Mouse (Mus musculus): ENCODE measurements at regions not wholly inside any gene's neighbourhood (a gene's known extent, or its start where the extent isn't known, plus 50 kb on each side); places are given as distances from the start of the nearest gene placed in this dataset.

DNA sequence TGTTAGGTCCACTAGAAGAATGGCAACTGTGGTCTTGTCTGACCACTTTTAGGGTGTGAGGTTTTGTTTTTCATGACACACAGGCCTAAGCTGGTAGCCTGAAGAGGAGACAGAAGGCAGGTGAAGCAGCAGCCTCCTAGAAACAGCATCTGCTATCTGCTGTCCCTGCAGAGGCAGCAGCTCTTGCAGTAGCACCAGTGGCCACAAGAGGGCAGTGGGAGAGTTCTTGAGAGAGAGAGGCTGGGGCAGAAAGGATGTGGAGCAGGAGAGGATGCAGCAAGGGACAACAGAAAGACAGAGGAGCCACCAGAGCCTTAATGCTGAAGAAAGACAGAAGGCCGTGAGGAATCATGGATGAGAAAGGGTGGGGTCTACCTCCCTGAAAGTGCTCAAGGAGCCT is 88.1 kb upstream of the Usp51 start:
- ATAC-seq (ENCODE audit: insufficient number of reproducible peaks, low FRiP score, low TSS enrichment, low read depth) = no peak
- no peaks in the 10 kb centered on the region for H3K9me3 ChIP-seq (ENCODE audit: control insufficient read depth, low read length)
- WGBS = 50% methylated on average over 1 of the region's 1 CpGs

DNA sequence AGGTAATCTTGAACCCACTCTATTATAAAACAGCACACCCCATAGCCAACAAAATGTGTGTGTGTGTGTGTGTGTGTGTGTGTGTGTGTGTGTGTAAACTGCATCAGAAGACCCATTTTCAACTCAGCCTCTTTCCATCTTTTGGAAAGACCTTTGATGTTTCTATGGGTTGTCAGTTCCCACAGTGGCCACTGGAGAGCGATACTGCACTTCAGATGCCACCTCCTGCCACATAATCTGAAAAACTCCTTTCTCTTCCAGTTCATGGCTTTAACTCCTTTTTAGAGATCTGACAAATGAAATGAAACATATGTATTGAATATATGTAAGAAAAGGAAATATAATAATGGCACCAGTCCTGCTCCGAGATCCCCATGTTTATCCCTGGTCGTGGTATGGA is 79.3 kb upstream of the Usp51 start:
- DNase-seq (ENCODE audit: low spot score) = peak; percentile 25
- ATAC-seq (ENCODE audit: insufficient number of reproducible peaks, low FRiP score, low TSS enrichment, low read depth) = no peak
- no peaks in the 10 kb centered on the region for H3K36me3 ChIP-seq (ENCODE audit: control insufficient read depth, insufficient read depth, low read length)
- 55% methylated on average over 3 of the region's 3 CpGs for WGBS
- H3K27me3 ChIP-seq (ENCODE audit: control insufficient read depth, insufficient read depth, low read length) = no peaks in the 10 kb centered on the region
- no peaks in the 10 kb centered on the region for H3K9me3 ChIP-seq (ENCODE audit: control insufficient read depth, low read length)
- no peak overlapping the region for H3K4me3 ChIP-seq (ENCODE audit: low read depth, low read length)
- no peak overlapping the region for H3K9ac ChIP-seq (ENCODE audit: low read length)
- H3K4me1 ChIP-seq (ENCODE audit: control insufficient read depth, insufficient read depth, low read length) = no peaks in the 10 kb centered on the region
- H3K4me2 ChIP-seq (ENCODE audit: low read depth, severe bottlenecking) = no peak overlapping the region
- H3K27ac ChIP-seq (replicated peaks; ENCODE audit: low read depth, low read length) = no peak overlapping the region

More for the DNA sequence above, 88.1 kb upstream of the Usp51 start:
- Histone ChIP-seq H3K27ac (replicated peaks; ENCODE audit: low read depth, low read length) (no peak overlapping the region), H3K27me3 (ENCODE audit: control insufficient read depth, insufficient read depth, low read length) (no peaks in the 10 kb centered on the region), H3K9ac (ENCODE audit: low read length) (no peak overlapping the region), H3K4me3 (ENCODE audit: low read depth, low read length) (no peak overlapping the region), H3K4me2 (ENCODE audit: low read depth, severe bottlenecking) (no peak overlapping the region), H3K4me1 (ENCODE audit: control insufficient read depth, insufficient read depth, low read length) (no peaks in the 10 kb centered on the region), H3K36me3 (ENCODE audit: control insufficient read depth, insufficient read depth, low read length) (no peaks in the 10 kb centered on the region)
- DNase-seq (ENCODE audit: low spot score) = peak; percentile 77

DNA sequence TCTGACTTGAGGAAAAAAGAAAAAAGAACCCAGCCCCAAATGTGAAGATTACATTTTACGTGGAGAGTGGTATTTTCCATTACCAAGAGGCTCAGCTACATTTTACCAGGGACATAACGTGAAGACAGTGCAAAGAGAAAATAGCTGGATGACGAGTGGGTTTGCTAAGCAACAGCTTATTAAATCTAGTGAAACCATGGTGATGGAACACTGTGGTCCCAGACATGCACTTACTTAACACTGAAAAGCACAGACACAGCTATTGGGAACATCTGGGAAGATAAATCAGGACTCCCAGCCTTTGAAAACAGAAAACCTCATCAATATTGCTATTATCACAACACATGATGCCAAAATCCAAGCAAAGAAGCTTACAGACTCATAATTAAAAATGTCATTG is 60.1 kb upstream of the Usp51 start:
- no peaks in the 10 kb centered on the region for H3K9me3 ChIP-seq (ENCODE audit: control insufficient read depth, low read length)
- WGBS = 66% methylated on average over 3 of the region's 3 CpGs
- no peak overlapping the region for H3K27ac ChIP-seq (replicated peaks; ENCODE audit: low read depth, low read length)
- no peaks in the 10 kb centered on the region for H3K27me3 ChIP-seq (ENCODE audit: control insufficient read depth, insufficient read depth, low read length)
- no peaks in the 10 kb centered on the region for H3K36me3 ChIP-seq (ENCODE audit: control insufficient read depth, insufficient read depth, low read length)
- no peak overlapping the region for H3K4me2 ChIP-seq (ENCODE audit: low read depth, severe bottlenecking)
- H3K9ac ChIP-seq (ENCODE audit: low read length) = no peak overlapping the region
- DNase-seq (ENCODE audit: low spot score) = no peak
- ATAC-seq (ENCODE audit: insufficient number of reproducible peaks, low FRiP score, low TSS enrichment, low read depth) = no peak
- no peak overlapping the region for H3K4me3 ChIP-seq (ENCODE audit: low read depth, low read length)
- no peaks in the 10 kb centered on the region for H3K4me1 ChIP-seq (ENCODE audit: control insufficient read depth, insufficient read depth, low read length)
